Mouse (Mus musculus): Measurements from ENCODE around the gene Abhd14b.

DNA sequence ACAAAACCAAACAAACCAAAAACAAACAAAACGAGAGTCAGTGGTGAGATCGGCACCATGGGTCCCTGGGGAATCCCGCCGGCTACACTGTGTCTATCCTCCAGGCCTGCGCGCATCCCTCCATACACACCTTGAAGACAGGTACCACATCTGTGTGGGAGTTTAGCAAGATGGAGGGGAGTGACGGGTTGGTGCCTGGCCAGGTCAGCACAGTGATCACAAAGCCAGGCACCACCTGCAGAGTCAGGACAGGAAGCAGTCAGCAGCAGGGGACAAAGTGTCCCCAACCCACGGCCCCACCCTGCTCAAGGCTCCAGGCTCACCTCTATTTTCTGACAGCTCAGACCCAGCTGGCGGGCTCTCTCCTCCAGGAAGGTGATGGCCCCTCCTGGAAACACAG is 10.7 kb upstream of the Abhd14b start:
- TF ChIP-seq CTCF (IDR thresholded peaks at IDR 0.05; ENCODE audit: borderline replicate concordance, extremely low read depth, insufficient read depth, insufficient read length) (no peak), POLR2A (IDR thresholded peaks at IDR 0.05; ENCODE audit: borderline replicate concordance, extremely low read depth, insufficient read depth, insufficient read length, poor library complexity, severe bottlenecking) (no peak)

All from brain, embryonic 14.5 days (tissue).